Mouse (Mus musculus) stomach, embryonic 16.5 days (tissue): ENCODE data around the gene Hoxc10. TPM values are rescaled to one million over a fixed set of nuclear protein-coding genes. Genes with fewer than 3 reads are reported as not detected.

ENCODE experiments used
- ATAC-seq: fragments of 200-750 bp; cut with Nextera tagmentation; 2 replicates; pipeline ENCODE4 v1.8.0; 2017; ENCODE audit warnings: moderate number of reproducible peaks, moderate TSS enrichment; ENCODE audit not compliant: insufficient read depth, low FRiP score
- H3K27ac ChIP-seq: fragments of 300-500 bp; sonication (generic); 2 replicates; pipeline ENCODE4 v1.5.1; 2014; ENCODE audit warnings: low read length
- H3K27me3 ChIP-seq: fragments of 300-500 bp; sonication (generic); 2 replicates; pipeline ENCODE4 v1.6.1; 2014; ENCODE audit warnings: low read length, control low read depth, mixed read lengths; ENCODE audit not compliant: control insufficient read depth, insufficient read depth
- H3K36me3 ChIP-seq: fragments of 300-500 bp; sonication (generic); 2 replicates; pipeline ENCODE4 v1.6.1; 2014; ENCODE audit warnings: low read length; ENCODE audit not compliant: control insufficient read depth, insufficient read depth
- H3K4me1 ChIP-seq: fragments of 300-500 bp; sonication (generic); 2 replicates; pipeline ENCODE4 v1.6.1; 2014; ENCODE audit warnings: low read length, control low read depth, mixed read lengths; ENCODE audit not compliant: control insufficient read depth, insufficient read depth
- H3K4me2 ChIP-seq: fragments of 300-500 bp; sonication (generic); 2 replicates; pipeline ENCODE4 v1.6.1; 2014; ENCODE audit warnings: low read depth, low read length, mixed read lengths
- H3K4me3 ChIP-seq: fragments of 300-500 bp; sonication (generic); replicated peaks from 2 replicates; pipeline ENCODE4 v1.5.1; 2014; ENCODE audit warnings: mild to moderate bottlenecking, low read length
- H3K9ac ChIP-seq: fragments of 300-500 bp; sonication (generic); 2 replicates; pipeline ENCODE4 v1.6.1; 2014; ENCODE audit warnings: low read length
- H3K9me3 ChIP-seq: fragments of 300-500 bp; sonication (generic); replicated peaks from 2 replicates; pipeline ENCODE4 v1.6.1; 2016; ENCODE audit warnings: low read length, control low read depth; ENCODE audit not compliant: control insufficient read depth
- WGBS: fragments of 180-500 bp; shearing (Covaris S2); extraction: QIAGEN DNeasy Blood & Tissue Kit; methylation state at CpG from one replicate; pipeline ENCODE4 v1.1.7; 2014; 5-methylcytosine and 5-hydroxymethylcytosine counted together
- polyA plus RNA-seq: library from polyadenylated mRNA; unstranded; fragments of >200 nt; fragmentation: Nextera tagmentation; extraction: Ambion mirVana; gene quantifications from 2 replicates; pipeline ENCODE4 v1.2.1, GENCODE M21; 2015

Hoxc10 gene
- polyA plus RNA-seq = 0.06 TPM in 1 of 2 replicates, not detected in the other

DNA sequence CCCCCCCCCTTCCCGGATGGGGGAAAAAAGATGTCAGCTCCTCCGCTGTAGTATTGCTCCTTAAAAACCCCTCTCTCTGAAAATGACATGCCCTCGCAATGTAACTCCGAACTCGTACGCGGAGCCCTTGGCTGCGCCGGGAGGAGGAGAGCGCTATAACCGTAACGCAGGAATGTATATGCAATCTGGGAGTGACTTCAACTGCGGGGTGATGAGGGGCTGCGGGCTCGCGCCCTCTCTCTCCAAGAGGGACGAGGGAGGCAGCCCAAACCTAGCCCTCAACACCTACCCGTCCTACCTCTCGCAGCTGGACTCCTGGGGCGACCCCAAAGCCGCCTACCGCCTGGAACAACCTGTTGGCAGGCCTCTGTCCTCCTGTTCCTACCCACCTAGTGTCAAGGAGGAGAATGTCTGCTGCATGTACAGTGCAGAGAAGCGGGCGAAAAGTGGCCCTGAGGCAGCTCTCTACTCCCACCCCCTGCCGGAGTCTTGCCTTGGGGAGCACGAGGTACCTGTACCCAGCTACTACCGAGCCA lies at the start of gene Hoxc10:
TSS of gene Hoxc10 (plus strand) at position 21 of the 536 bp plus-strand sequence.
- Histone ChIP-seq H3K4me1 (no peaks in the 10 kb centered on the region), H3K36me3 (no peaks in the 10 kb centered on the region), H3K9ac (no peak within 1 kb of the TSS), H3K27me3 (peaks cover 93% of the 10 kb centered on the region), H3K4me2 (peak within 1 kb of the TSS; percentile 33; the same call in 1 of the 2 replicates), H3K9me3 (no peaks in the 10 kb centered on the region), H3K4me3 (peak within 1 kb of the TSS; percentile 4; the same call in 1 of the 2 replicates), H3K27ac (no peak within 1 kb of the TSS)
- ATAC-seq = no peak
- WGBS = 2% methylated on average over 27 of the region's 27 CpGs

DNA sequence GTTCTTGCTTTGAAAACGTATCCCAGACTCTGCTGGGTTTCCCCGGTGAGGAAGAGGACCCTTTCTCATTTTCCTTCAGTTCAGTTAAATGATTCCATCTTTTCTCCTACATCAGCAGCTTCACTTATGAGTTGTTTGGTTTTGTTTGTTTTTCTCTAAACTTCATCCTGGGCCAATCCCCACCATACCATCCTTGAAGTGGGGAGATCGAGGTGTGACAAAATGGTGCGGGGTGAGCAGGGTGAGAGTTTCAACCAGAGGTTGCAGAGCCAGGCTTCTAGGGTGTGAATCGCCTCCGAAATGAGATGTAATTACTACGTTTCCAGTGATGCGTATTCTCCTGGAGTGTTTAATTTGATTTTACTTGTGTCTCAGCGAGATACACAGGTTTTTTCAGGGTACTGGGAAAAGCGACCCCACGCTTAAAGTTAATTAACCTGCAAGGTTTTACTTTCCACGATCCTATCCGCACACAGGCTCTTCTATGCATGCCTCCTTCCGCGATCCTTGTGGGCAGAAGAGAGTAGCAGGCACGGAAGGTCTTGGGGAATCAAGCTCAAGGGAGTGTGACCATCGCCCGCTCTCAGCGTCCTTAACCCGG lies 48.5 kb upstream of the Hoxc10 start:
- Histone ChIP-seq H3K4me3 (no peak overlapping the region), H3K27ac (no peak overlapping the region), H3K9me3 (no peaks in the 10 kb centered on the region), H3K9ac (no peak overlapping the region), H3K4me2 (no peak overlapping the region), H3K4me1 (peaks cover 3% of the 10 kb centered on the region; the same call in 1 of the 2 replicates), H3K27me3 (peaks cover 90% of the 10 kb centered on the region), H3K36me3 (no peaks in the 10 kb centered on the region)
- WGBS = 2% methylated on average over 20 of the region's 20 CpGs
- ATAC-seq = no peak

DNA sequence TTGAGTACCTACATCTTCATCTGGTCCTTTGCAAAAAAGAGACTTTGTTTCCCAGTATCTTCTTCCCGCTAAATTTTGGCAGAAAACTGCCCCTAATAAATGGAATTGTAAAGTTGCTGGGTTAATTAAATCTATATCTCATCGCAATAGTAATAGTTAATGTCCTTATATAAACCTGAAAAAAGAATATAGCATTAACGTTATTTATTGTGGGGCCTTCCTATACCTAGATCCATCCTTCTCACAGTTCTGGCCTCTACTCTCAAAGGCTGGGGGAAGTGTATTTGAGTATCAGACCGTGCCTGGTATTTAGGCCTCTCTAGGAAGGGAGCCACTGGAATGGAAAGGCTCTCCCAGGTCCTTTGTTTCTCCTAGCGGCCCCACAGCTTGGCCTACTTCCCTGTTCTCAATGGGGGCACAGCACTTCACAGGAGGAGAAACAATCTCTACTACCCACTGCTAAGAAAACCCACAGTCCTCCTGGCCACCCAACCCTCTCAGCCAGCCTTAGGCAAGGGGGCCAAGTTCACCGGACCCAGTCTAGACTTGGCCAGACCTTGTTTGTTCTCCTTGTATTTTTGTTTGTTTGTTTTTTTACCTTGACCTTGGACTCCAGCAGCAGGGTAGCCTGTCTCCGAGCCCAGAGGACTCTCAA lies 47.9 kb upstream of the Hoxc10 start:
- WGBS = 3% methylated on average over 7 of the region's 7 CpGs
- no peak for ATAC-seq
- no peaks in the 10 kb centered on the region for H3K36me3 ChIP-seq
- peaks cover 3% of the 10 kb centered on the region; the same call in 1 of the 2 replicates for H3K4me1 ChIP-seq
- no peak overlapping the region for H3K4me3 ChIP-seq
- H3K9me3 ChIP-seq = no peaks in the 10 kb centered on the region
- no peak overlapping the region for H3K9ac ChIP-seq
- H3K27ac ChIP-seq = no peak overlapping the region
- H3K4me2 ChIP-seq = no peak overlapping the region
- peaks cover 92% of the 10 kb centered on the region for H3K27me3 ChIP-seq

DNA sequence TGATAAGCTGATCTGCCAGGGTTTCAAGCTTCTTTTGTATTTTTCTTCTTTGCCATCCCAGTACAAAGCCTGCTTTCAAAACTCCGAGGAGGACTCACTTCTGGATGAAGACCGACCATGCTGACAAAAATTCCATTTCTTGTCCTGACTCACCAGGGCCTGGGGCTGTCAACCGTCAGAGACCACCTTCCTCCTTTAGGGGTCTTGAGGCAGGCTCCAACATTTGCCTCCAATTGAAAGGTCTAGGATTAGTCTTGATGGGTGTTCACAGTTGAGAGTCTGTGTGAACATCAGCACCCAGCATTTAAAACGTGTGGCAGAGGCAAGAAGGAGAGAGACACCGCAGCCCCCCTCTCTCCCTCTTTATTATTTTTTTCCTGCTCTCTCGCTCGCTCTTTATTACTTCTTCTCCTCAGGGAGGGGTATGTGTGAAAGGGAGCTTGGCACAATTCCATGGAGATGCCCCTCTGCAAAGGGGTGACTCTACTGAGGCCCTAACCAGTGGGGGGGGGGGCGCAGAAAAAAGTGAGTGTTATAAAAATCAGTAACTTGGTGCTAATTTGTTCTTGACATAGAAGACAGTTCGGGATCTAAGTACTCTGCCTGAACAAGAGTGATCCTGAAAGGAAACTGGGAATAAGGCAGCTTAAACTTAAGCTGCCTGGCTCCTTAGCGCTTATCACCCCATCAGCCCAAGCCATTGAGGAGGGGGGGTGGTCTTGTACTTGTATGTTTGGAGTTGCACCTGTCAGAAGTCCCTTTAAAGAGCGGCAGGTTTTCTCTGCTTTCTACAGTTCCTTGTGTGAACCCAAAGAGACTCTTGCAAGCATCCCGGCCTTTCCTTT lies 47.0 kb upstream of the Hoxc10 start:
- ATAC-seq = no peak
- H3K36me3 ChIP-seq = no peaks in the 10 kb centered on the region
- no peaks in the 10 kb centered on the region for H3K9me3 ChIP-seq
- peaks cover 94% of the 10 kb centered on the region for H3K27me3 ChIP-seq
- WGBS = 6% methylated on average over 12 of the region's 12 CpGs
- H3K27ac ChIP-seq = no peak overlapping the region
- H3K4me3 ChIP-seq = no peak overlapping the region
- no peak overlapping the region for H3K4me2 ChIP-seq
- H3K9ac ChIP-seq = no peak overlapping the region
- H3K4me1 ChIP-seq = peaks cover 3% of the 10 kb centered on the region; the same call in 1 of the 2 replicates

DNA sequence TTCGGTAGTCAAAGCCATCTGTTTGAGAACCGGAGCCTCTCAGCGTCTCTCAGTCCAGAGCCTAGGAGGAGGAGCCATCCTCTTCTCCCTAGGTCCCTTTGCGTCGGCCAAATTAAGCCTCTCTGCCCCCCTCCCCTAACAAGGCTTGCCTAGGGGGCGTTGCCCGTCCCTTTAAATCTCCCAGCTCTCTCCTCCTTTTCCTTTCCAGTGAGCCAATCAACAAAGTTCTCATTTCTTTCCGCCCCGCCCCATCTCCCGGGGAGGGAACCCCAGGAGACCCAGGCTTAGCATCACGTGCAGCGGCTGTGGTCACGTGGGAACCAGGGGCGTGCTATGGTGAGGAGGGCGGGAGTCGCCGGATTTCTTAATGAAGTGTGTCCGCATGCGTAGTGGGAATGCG lies 46.0 kb upstream of the Hoxc10 start:
- peaks cover 96% of the 10 kb centered on the region for H3K27me3 ChIP-seq

DNA sequence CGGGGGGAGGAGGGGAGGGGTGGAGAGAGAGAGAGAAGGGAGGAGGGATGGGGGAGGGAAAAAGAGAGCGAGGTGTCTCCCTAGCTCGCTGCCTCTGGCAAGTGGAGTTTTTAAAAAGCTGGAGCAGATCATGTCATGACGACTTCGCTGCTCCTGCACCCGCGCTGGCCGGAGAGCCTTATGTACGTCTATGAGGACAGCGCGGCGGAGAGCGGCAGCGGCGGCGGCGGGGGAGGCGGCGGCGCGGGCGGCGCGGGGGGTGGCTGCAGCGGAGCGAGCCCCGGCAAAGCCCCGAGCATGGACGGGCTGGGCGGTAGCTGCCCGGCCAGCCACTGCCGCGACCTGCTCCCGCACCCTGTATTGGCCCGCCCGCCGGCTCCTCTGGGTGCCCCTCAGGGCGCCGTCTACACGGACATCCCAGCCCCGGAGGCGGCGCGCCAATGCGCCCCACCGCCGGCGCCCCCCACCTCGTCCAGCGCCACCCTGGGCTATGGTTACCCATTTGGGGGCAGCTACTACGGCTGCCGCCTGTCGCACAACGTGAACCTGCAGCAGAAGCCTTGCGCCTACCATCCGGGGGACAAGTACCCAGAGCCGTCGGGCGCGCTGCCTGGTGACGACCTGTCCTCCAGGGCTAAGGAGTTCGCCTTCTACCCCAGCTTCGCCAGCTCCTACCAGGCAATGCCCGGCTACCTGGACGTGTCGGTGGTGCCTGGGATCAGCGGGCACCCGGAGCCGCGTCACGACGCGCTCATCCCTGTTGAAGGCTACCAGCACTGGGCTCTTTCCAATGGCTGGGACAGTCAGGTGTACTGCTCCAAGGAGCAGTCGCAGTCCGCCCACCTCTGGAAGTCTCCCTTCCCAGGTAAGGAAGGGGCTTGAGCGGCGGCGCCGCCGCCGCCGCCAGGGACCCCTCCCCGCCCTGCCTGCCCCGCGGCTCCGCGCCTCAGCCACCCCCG lies 45.3 kb upstream of the Hoxc10 start, which contains the start of gene Hoxc13:
TSS of gene Hoxc13 (plus strand) at position 51 of the 959 bp plus-strand sequence.
- Histone ChIP-seq H3K27me3 (peaks cover 96% of the 10 kb centered on the region), H3K27ac (no peak within 1 kb of the TSS), H3K4me3 (peak within 1 kb of the TSS; percentile 12), H3K9ac (no peak within 1 kb of the TSS), H3K4me1 (peaks cover 3% of the 10 kb centered on the region; the same call in 1 of the 2 replicates), H3K4me2 (peak within 1 kb of the TSS; percentile 35), H3K9me3 (no peaks in the 10 kb centered on the region), H3K36me3 (no peaks in the 10 kb centered on the region)
- under 1% methylated on average over 87 of the region's 88 CpGs for WGBS
- ATAC-seq = 0 out of 2 replicates have a peak, but pooled peaks have one; percentile 7

More for the DNA sequence above, 46.0 kb upstream of the Hoxc10 start:
- Histone ChIP-seq H3K9ac (no peak overlapping the region), H3K4me3 (peak overlapping the region; percentile 12; the same call in 1 of the 2 replicates), H3K27ac (no peak overlapping the region), H3K36me3 (no peaks in the 10 kb centered on the region), H3K4me1 (peaks cover 3% of the 10 kb centered on the region; the same call in 1 of the 2 replicates), H3K4me2 (peak overlapping the region; percentile 35), H3K9me3 (no peaks in the 10 kb centered on the region)
- WGBS = under 1% methylated on average over 20 of the region's 20 CpGs
- peak; percentile 50; the same call in 1 of the 2 replicates for ATAC-seq

DNA sequence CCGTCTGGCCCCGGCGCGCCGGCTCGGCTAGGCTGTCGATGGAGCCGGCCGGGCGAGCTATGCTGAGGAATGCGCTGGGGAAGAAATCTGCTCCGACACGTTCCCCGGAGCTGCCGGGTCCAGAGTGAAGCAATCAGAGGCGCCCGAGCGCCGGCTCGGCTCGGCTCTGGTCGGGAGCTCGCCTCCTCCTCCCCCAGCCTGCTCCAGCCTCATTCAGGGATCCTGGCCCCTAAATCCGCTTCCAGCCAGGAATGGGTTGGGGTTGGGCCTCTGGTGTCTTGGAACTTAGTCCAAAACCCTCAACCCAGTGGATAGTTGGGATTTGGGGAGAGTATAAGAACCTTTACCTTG lies 44.6 kb upstream of the Hoxc10 start:
- no peak for ATAC-seq

More for the DNA sequence above, 44.6 kb upstream of the Hoxc10 start:
- Histone ChIP-seq H3K4me2 (no peak overlapping the region), H3K27me3 (peaks cover 94% of the 10 kb centered on the region), H3K9ac (no peak overlapping the region), H3K9me3 (no peaks in the 10 kb centered on the region), H3K36me3 (no peaks in the 10 kb centered on the region), H3K4me1 (peaks cover 3% of the 10 kb centered on the region; the same call in 1 of the 2 replicates), H3K27ac (no peak overlapping the region), H3K4me3 (no peak overlapping the region)
- under 1% methylated on average over 24 of the region's 24 CpGs for WGBS
